8 mouse cellular contexts compared by ENCODE assay signal in the genomic region with DNA sequence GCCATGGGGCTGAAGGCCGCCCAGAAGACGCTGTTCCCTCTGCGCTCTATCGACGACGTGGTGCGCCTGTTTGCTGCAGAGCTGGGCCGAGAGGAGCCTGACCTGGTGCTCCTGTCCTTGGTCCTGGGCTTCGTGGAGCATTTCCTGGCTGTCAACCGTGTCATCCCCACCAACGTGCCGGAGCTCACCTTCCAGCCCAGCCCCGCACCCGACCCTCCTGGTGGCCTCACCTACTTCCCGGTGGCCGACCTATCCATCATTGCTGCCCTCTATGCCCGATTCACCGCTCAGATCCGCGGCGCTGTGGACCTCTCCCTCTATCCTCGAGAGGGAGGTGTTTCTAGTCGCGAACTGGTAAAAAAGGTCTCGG. TPM values are rescaled to one million over a fixed set of nuclear protein-coding genes. Genes with fewer than 3 reads are reported as not detected.
A peak's percentile ranks its signal among the peaks of the same experiment; 100 is the strongest.
DNase-seq lines count a peak whose midpoint lies in the region; ATAC-seq and TF ChIP-seq lines count a peak whose summit lies in the region.

No protein-coding gene starts in this region.

- DNase-seq in embryo, embryonic 10.5 days (ENCODE audit: low spot score): peak; percentile 15
- DNase-seq in embryo, embryonic 10 days (ENCODE audit: low spot score): no peak
- DNase-seq in ES-E14 (ENCODE audit: low read depth, low spot score): no peak
- peak; percentile 33 to 45 for DNase-seq in lung, postnatal 4 days
- DNase-seq in natural killer cell, adult 2 months (ENCODE audit: low spot score in 2 of 2): no peak
- DNase-seq in frontal cortex, postnatal 25 days (ENCODE audit: low spot score in 2 of 2): no peak

- in situ Hi-C loops in ES-E14 (cut with MboI; ENCODE audit: low sequenced_read_pairs in 2 of 2, unreplicated experiment in 2 of 2): no loop called here

- peaks cover 5 to 19% of the 10 kb centered on the region in 2 experiments for H3K4me1 ChIP-seq in ES-E14 (ENCODE audit: control insufficient read depth in 2 of 2, insufficient read depth in 2 of 2, low read length in 2 of 2, poor library complexity in 1 of 2)
- peaks cover 31% of the 10 kb centered on the region for H3K4me1 ChIP-seq in intestine, embryonic 16.5 days (ENCODE audit: control insufficient read depth, insufficient read depth, low read length)

- peak overlapping the region; percentile 81 to 94 for H3K4me3 ChIP-seq in ES-E14 (ENCODE audit: insufficient read depth in 1 of 2, low read depth in 1 of 2, low read length in 2 of 2, poor library complexity in 1 of 2, severe bottlenecking in 1 of 2)
- peak overlapping the region; percentile 90 for H3K4me3 ChIP-seq in intestine, embryonic 16.5 days (ENCODE audit: low read length)

- ATAC-seq in erythroblast, adult 5-6 weeks (replicated peaks; ENCODE audit: low FRiP score, poor library complexity, severe bottlenecking): 0 out of 2 replicates have a peak, but pooled peaks have one; percentile 19
- peak; percentile 17 for ATAC-seq in intestine, embryonic 16.5 days

- peaks cover 27% of the 10 kb centered on the region for H3K36me3 ChIP-seq in ES-E14 (ENCODE audit: control insufficient read depth, insufficient read depth, low read length, poor library complexity, severe bottlenecking)
- peaks cover 19% of the 10 kb centered on the region for H3K36me3 ChIP-seq in intestine, embryonic 16.5 days (ENCODE audit: control insufficient read depth, insufficient read depth, low read length)

- H3K4me2 ChIP-seq in intestine, embryonic 16.5 days (ENCODE audit: low read depth, low read length): peak overlapping the region; percentile 94

- no peaks in the 10 kb centered on the region for H3K9me3 ChIP-seq in ES-E14 (ENCODE audit: control insufficient read depth, insufficient read depth, low read depth, low read length)
- no peaks in the 10 kb centered on the region for H3K9me3 ChIP-seq in intestine, embryonic 16.5 days (ENCODE audit: control insufficient read depth, low read length)

- WGBS in intestine, embryonic 16.5 days: 1% methylated on average over 25 of the region's 25 CpGs

- H3K27ac ChIP-seq in ES-E14 (ENCODE audit: insufficient read depth, low read depth, low read length, poor library complexity, severe bottlenecking): no peak overlapping the region
- peak overlapping the region; percentile 75 for H3K27ac ChIP-seq in intestine, embryonic 16.5 days (ENCODE audit: low read length)

- peak overlapping the region; percentile 83 for H3K9ac ChIP-seq in ES-E14 (ENCODE audit: insufficient read depth, low read depth, low read length, poor library complexity, severe bottlenecking)
- peak overlapping the region; percentile 89 for H3K9ac ChIP-seq in intestine, embryonic 16.5 days (ENCODE audit: low read depth, low read length)

- no peaks in the 10 kb centered on the region for H3K27me3 ChIP-seq in intestine, embryonic 16.5 days (replicated peaks; ENCODE audit: control insufficient read depth, insufficient read depth, low read length)

TF ChIP-seq in ES-E14, 5 proteins besides CTCF, POLR2A, EP300 and RAD21:
- no peak for TF ChIP-seq MAFK (IDR thresholded peaks at IDR 0.05; ENCODE audit: insufficient read depth, low read depth, low read length)
- no peak for TF ChIP-seq HCFC1 (IDR thresholded peaks at IDR 0.05; ENCODE audit: borderline replicate concordance, insufficient read depth, low read length)
- no peak for TF ChIP-seq ZC3H11A (IDR thresholded peaks at IDR 0.05; ENCODE audit: borderline replicate concordance, low read depth, low read length)
- TF ChIP-seq ZNF384 (IDR thresholded peaks at IDR 0.05; ENCODE audit: low read depth, low read length): no peak
- TF ChIP-seq CHD2 (IDR thresholded peaks at IDR 0.05; ENCODE audit: low read depth, low read length): no peak

RNA-seq across cellular contexts. Expression of a gene that starts 0.7 kb away (rescaled TPM):
- 60.4 and 65.6 TPM in 2 replicates for total RNA-seq in ES-E14 (2012; rRNA removed)
- 6.0 and 7.3 TPM in 2 replicates for total RNA-seq in erythroblast, adult 5-6 weeks (2015; ENCODE audit: low replicate concordance)
- 2.5 and 9.6 TPM in 2 replicates for total RNA-seq in erythroblast, adult 5-6 weeks (2017; ENCODE audit: low replicate concordance)
- 61.3 and 61.4 TPM in 2 replicates for polyA plus RNA-seq in intestine, embryonic 16.5 days (2015; fragmentation: Nextera tagmentation; extraction: Ambion mirVana)

RNA-seq across cellular contexts. Expression of a gene that starts 5.5 kb away (rescaled TPM):
- total RNA-seq in ES-E14 (2012; rRNA removed): 29.4 and 43.6 TPM in 2 replicates
- 21.5 and 30.0 TPM in 2 replicates for total RNA-seq in erythroblast, adult 5-6 weeks (2015; ENCODE audit: low replicate concordance)
- total RNA-seq in erythroblast, adult 5-6 weeks (2017; ENCODE audit: low replicate concordance): 14.5 and 21.1 TPM in 2 replicates
- polyA plus RNA-seq in intestine, embryonic 16.5 days (2015; fragmentation: Nextera tagmentation; extraction: Ambion mirVana): 7.9 and 10.0 TPM in 2 replicates

RNA-seq across cellular contexts. Expression of a gene that starts 28.0 kb away (rescaled TPM):
- total RNA-seq in ES-E14 (2012; rRNA removed): 150 and 164 TPM in 2 replicates
- 71.3 and 72.7 TPM in 2 replicates for total RNA-seq in erythroblast, adult 5-6 weeks (2015; ENCODE audit: low replicate concordance)
- 42.1 and 81.4 TPM in 2 replicates for total RNA-seq in erythroblast, adult 5-6 weeks (2017; ENCODE audit: low replicate concordance)
- polyA plus RNA-seq in intestine, embryonic 16.5 days (2015; fragmentation: Nextera tagmentation; extraction: Ambion mirVana): 94.7 and 103 TPM in 2 replicates

RNA-seq across cellular contexts. Expression of a gene that starts 29.2 kb away (rescaled TPM):
- total RNA-seq in ES-E14 (2012; rRNA removed): 35.5 and 48.4 TPM in 2 replicates
- total RNA-seq in erythroblast, adult 5-6 weeks (2015; ENCODE audit: low replicate concordance): 0.21 TPM in 1 of 2 replicates, not detected in the other
- 0.17 and 0.70 TPM in 2 replicates for total RNA-seq in erythroblast, adult 5-6 weeks (2017; ENCODE audit: low replicate concordance)
- 1.2 and 1.5 TPM in 2 replicates for polyA plus RNA-seq in intestine, embryonic 16.5 days (2015; fragmentation: Nextera tagmentation; extraction: Ambion mirVana)

RNA-seq across cellular contexts. Expression of a gene that starts 48.8 kb away (rescaled TPM):
- total RNA-seq in ES-E14 (2012; rRNA removed): 3.7 and 4.6 TPM in 2 replicates
- total RNA-seq in erythroblast, adult 5-6 weeks (2015; ENCODE audit: low replicate concordance): not detected in 2 replicates
- total RNA-seq in erythroblast, adult 5-6 weeks (2017; ENCODE audit: low replicate concordance): not detected in 2 replicates
- polyA plus RNA-seq in intestine, embryonic 16.5 days (2015; fragmentation: Nextera tagmentation; extraction: Ambion mirVana): 6.0 and 6.8 TPM in 2 replicates

Comparison
In these comparisons a context has a peak if more than half of its experiments do, and no peak if none do; other contexts are left out.
1. DNase-seq: peak in embryo, embryonic 10.5 days (single experiment) and lung, postnatal 4 days (2 of 2); none in embryo, embryonic 10 days (single experiment), ES-E14 (single experiment), natural killer cell, adult 2 months (0 of 2) and frontal cortex, postnatal 25 days (0 of 2).